Mouse (Mus musculus): ENCODE measurements around the gene Dnajb1. TPM values are rescaled to one million over a fixed set of nuclear protein-coding genes. Genes with fewer than 3 reads are reported as not detected.

Dnajb1 gene
- polyA plus RNA-seq, 1 experiment from 2014 or later: 69.0 TPM

Other genes starting within 250 kb of the Dnajb1 start
- 3.5 and 4.2 TPM in 2 replicates for gene Clgn, start 218.3 kb upstream of the Dnajb1 start, polyA plus RNA-seq (2016; fragmentation: Nextera tagmentation; extraction: Ambion mirVana)
- 120 and 124 TPM in 2 replicates for gene Scoc, start 149.8 kb upstream of the Dnajb1 start, polyA plus RNA-seq (2016; fragmentation: Nextera tagmentation; extraction: Ambion mirVana)
- gene Olfr370, start 72.4 kb upstream of the Dnajb1 start, polyA plus RNA-seq (2016; fragmentation: Nextera tagmentation; extraction: Ambion mirVana): not detected in 2 replicates
- gene Ndufb7, start 41.5 kb upstream of the Dnajb1 start, polyA plus RNA-seq (2016; fragmentation: Nextera tagmentation; extraction: Ambion mirVana): 312 and 333 TPM in 2 replicates
- 588 TPM in 2 replicates for gene Tecr, start 222 bp upstream of the Dnajb1 start, polyA plus RNA-seq (2016; fragmentation: Nextera tagmentation; extraction: Ambion mirVana)
- gene Gipc1, start 44.5 kb downstream of the Dnajb1 start, polyA plus RNA-seq (2016; fragmentation: Nextera tagmentation; extraction: Ambion mirVana): 207 and 212 TPM in 2 replicates
- 0.87 and 1.1 TPM in 2 replicates for gene Ptger1, start 58.5 kb downstream of the Dnajb1 start, polyA plus RNA-seq (2016; fragmentation: Nextera tagmentation; extraction: Ambion mirVana)
- gene Pkn1, start 91.0 kb downstream of the Dnajb1 start, polyA plus RNA-seq (2016; fragmentation: Nextera tagmentation; extraction: Ambion mirVana): 35.1 and 36.1 TPM in 2 replicates
- 147 and 152 TPM in 2 replicates for gene Ddx39, start 107.0 kb downstream of the Dnajb1 start, polyA plus RNA-seq (2016; fragmentation: Nextera tagmentation; extraction: Ambion mirVana)
- 24.7 and 26.0 TPM in 2 replicates for gene Adgre5, start 133.1 kb downstream of the Dnajb1 start, polyA plus RNA-seq (2016; fragmentation: Nextera tagmentation; extraction: Ambion mirVana)